Mouse (Mus musculus) CH12.LX (cell line): ENCODE measurements around the gene Ttf1. TPM values are rescaled to one million over a fixed set of nuclear protein-coding genes. Genes with fewer than 3 reads are reported as not detected.
"Not testable (repeated sequence)": the region's sequence is repeated elsewhere in the genome, so short reads cannot be mapped to it uniquely, and the experiment has no call there.

Experiments
- DNase-seq: peaks from one replicate; pipeline ENCODE4 v3.0.0-alpha.2; 2013; ENCODE audit errors: extremely low read depth
- H3K27ac ChIP-seq: 2 replicates; pipeline ENCODE4 v1.5.1; 2012; ENCODE audit warnings: low read depth, mild to moderate bottlenecking, control low read depth, moderate library complexity; ENCODE audit not compliant: insufficient read depth
- H3K27me3 ChIP-seq: replicated peaks from 2 replicates; pipeline ENCODE3; 2012; ENCODE audit warnings: inconsistent platforms
- H3K36me3 ChIP-seq, 2 experiments: replicated peaks in 1 of 2; 2 replicates each; pipeline versions ENCODE3 to v1.6.1; 2012; ENCODE audit warnings: inconsistent platforms in 1 of 2, low read length in 1 of 2, mild to moderate bottlenecking in 1 of 2, mixed read lengths in 1 of 2, moderate library complexity in 1 of 2; ENCODE audit not compliant: control insufficient read depth in 1 of 2, insufficient read depth in 1 of 2
- H3K4me1 ChIP-seq, 2 experiments: 2 replicates each; pipeline ENCODE4 v1.6.1; 2012; ENCODE audit warnings: inconsistent platforms in 1 of 2, moderate library complexity in 1 of 2; ENCODE audit not compliant: insufficient read depth in 2 of 2, control insufficient read depth in 1 of 2
- H3K4me2 ChIP-seq: 2 replicates; pipeline ENCODE4 v1.6.1; 2012; ENCODE audit warnings: low read depth, mild to moderate bottlenecking, control low read depth; ENCODE audit not compliant: poor library complexity, insufficient read depth, severe bottlenecking
- H3K4me3 ChIP-seq, 3 experiments: fragments of 150-350 bp in 1 of 3; sonication (generic) in 1 of 3; replicated peaks in 1 of 3; 2 replicates each; pipeline versions ENCODE3 to v1.5.1; 2011 to 2012; ENCODE audit warnings: low read depth in 2 of 3, low read length in 2 of 3, mild to moderate bottlenecking in 2 of 3, moderate library complexity in 2 of 3, control low read depth in 1 of 3, improper control_type of control experiment in 1 of 3, inconsistent platforms in 1 of 3, mixed read lengths in 1 of 3; ENCODE audit not compliant: poor library complexity in 1 of 3
- H3K79me2 ChIP-seq: replicated peaks from 2 replicates; pipeline ENCODE4 v1.6.1; 2012; ENCODE audit warnings: mild to moderate bottlenecking, moderate library complexity; ENCODE audit not compliant: control insufficient read depth, poor library complexity, insufficient read depth, severe bottlenecking; ENCODE audit errors: extremely low read depth
- H3K9ac ChIP-seq: 2 replicates; pipeline ENCODE4 v1.6.1; 2012; ENCODE audit warnings: low read depth, mild to moderate bottlenecking, control low read depth, moderate library complexity; ENCODE audit not compliant: insufficient read depth
- H3K9me3 ChIP-seq: replicated peaks from 2 replicates; pipeline ENCODE3; 2012; ENCODE audit warnings: low read length, inconsistent platforms, mixed read lengths
- ELF1 ChIP-seq: IDR thresholded peaks from 2 replicates; pipeline ENCODE4 v1.6.1; 2014; ENCODE audit warnings: low read depth, mild to moderate bottlenecking, inconsistent platforms, low read length, improper control_type of control experiment
- EP300 ChIP-seq: IDR thresholded peaks from 2 replicates; pipeline ENCODE4 v1.6.1; 2011; ENCODE audit warnings: low read length, improper control_type of control experiment
- KAT2A ChIP-seq: IDR thresholded peaks from 2 replicates; pipeline ENCODE4 v1.6.1; 2012; ENCODE audit warnings: low read length, improper control_type of control experiment, inconsistent platforms; ENCODE audit not compliant: insufficient replicate concordance
- MAFK ChIP-seq: IDR thresholded peaks from 2 replicates; pipeline ENCODE4 v1.6.1; 2011; ENCODE audit warnings: low read length, improper control_type of control experiment; ENCODE audit not compliant: insufficient replicate concordance
- MAX ChIP-seq: IDR thresholded peaks from 2 replicates; pipeline ENCODE4 v1.6.1; 2011; ENCODE audit warnings: low read length, improper control_type of control experiment
- MXI1 ChIP-seq: IDR thresholded peaks from 2 replicates; pipeline ENCODE4 v1.6.1; 2011; ENCODE audit warnings: mild to moderate bottlenecking, low read depth, low read length, improper control_type of control experiment
- NELFE ChIP-seq: IDR thresholded peaks from 2 replicates; pipeline ENCODE4 v1.6.1; 2011; ENCODE audit warnings: low read depth, low read length, improper control_type of control experiment
- POLR2A ChIP-seq: IDR thresholded peaks from 2 replicates; pipeline ENCODE4 v1.6.1; 2011; ENCODE audit warnings: low read depth, mild to moderate bottlenecking, improper control_type of control experiment, low read length
- POLR2AphosphoS2 ChIP-seq: IDR thresholded peaks from 2 replicates; pipeline ENCODE4 v1.6.1; 2011; ENCODE audit warnings: low read depth, low read length, improper control_type of control experiment
- SIN3A ChIP-seq: IDR thresholded peaks from 2 replicates; pipeline ENCODE4 v1.6.1; 2012; ENCODE audit warnings: low read length, improper control_type of control experiment, inconsistent platforms
- SMC3 ChIP-seq: IDR thresholded peaks from 2 replicates; pipeline ENCODE4 v1.6.1; 2011; ENCODE audit warnings: low read depth, low read length, improper control_type of control experiment
- USF1 ChIP-seq: IDR thresholded peaks from 2 replicates; pipeline ENCODE4 v1.6.1; 2014; ENCODE audit warnings: low read depth, mild to moderate bottlenecking, inconsistent platforms, low read length, improper control_type of control experiment
- ZMIZ1 ChIP-seq: IDR thresholded peaks from 2 replicates; pipeline ENCODE4 v1.6.1; 2012; ENCODE audit warnings: low read depth, mild to moderate bottlenecking, inconsistent platforms, low read length, improper control_type of control experiment
- ZNF384 ChIP-seq: IDR thresholded peaks from 2 replicates; pipeline ENCODE4 v1.6.1; 2012; ENCODE audit warnings: low read depth, low read length, improper control_type of control experiment, inconsistent platforms
- dilution Hi-C: fragments of 300-500 bp; cut with MboI; formaldehyde crosslinking; loops from 2 replicates; pipeline ENCODE4 v1.14.3; 2020; ENCODE audit warnings: low sequenced_read_pairs; ENCODE audit not compliant: extremely low pct_unique_long_range_greater_than_20kb, extremely low pct_ligation_motif_present
- in situ Hi-C: fragments of 300-500 bp; cut with MboI; formaldehyde crosslinking; loops from 3 replicates; pipeline ENCODE4 v1.14.3; 2019; ENCODE audit warnings: low sequenced_read_pairs, low pct_ligation_motif_present, low pct_unique_long_range_greater_than_20kb, mixed read lengths
- polyA plus RNA-seq: library from polyadenylated mRNA; unstranded; fragments of >175 nt; gene quantifications from 2 replicates; pipeline ENCODE4 v1.2.1, GENCODE M21; 2012; ENCODE audit warnings: low read depth; ENCODE audit not compliant: insufficient read length
- total RNA-seq, 2 experiments: library from RNA; depleted of rRNA; stranded (reverse); fragments of 300-350 nt in 1 of 2; fragments of >200 nt in 1 of 2; gene quantifications; 2 replicates each; pipeline ENCODE4 v1.2.3; 2012 to 2014

Ttf1 gene
- total and polyA plus RNA-seq, 3 experiments: 9.5 to 11.7 (median 10.9) TPM

GRCm38 (mm10) chr2:29097465-29097864 lies 37.4 kb downstream of the Ttf1 start:
- H3K9ac ChIP-seq: no peak overlapping the region
- H3K27me3 ChIP-seq: no peaks in the 10 kb centered on the region
- DNase-seq: no peak
- H3K4me3 ChIP-seq: no peak overlapping the region
- H3K9me3 ChIP-seq: no peaks in the 10 kb centered on the region
- H3K4me2 ChIP-seq: no peak overlapping the region
- H3K27ac ChIP-seq: no peak overlapping the region
- in situ Hi-C loops (no loop called here), dilution Hi-C loops (no loop called here)
- H3K36me3 ChIP-seq: no peaks in the 10 kb centered on the region
- no peaks in the 10 kb centered on the region for H3K79me2 ChIP-seq
- H3K4me1 ChIP-seq: peaks cover 0 to 14% of the 10 kb centered on the region in 2 experiments; a peak in 2 of 4 replicates
- TF ChIP-seq EP300 (no peak), POLR2A (no peak), ZNF384 (no peak), SIN3A (no peak), ZMIZ1 (no peak)

GRCm38 (mm10) chr2:29097955-29098354 lies 37.9 kb downstream of the Ttf1 start:
- peak; percentile 25; the same call in 1 of the 2 replicates for TF ChIP-seq MAFK
- H3K27me3 ChIP-seq, H3K9me3 ChIP-seq, dilution Hi-C loops, in situ Hi-C loops, H3K27ac ChIP-seq, H3K4me2 ChIP-seq, DNase-seq, H3K4me3 ChIP-seq, H3K36me3 ChIP-seq, H3K79me2 ChIP-seq, H3K9ac ChIP-seq: not testable (repeated sequence)
- H3K4me1 ChIP-seq: peaks cover 0 to 14% of the 10 kb centered on the region in 2 experiments; a peak in 2 of 4 replicates

- TF ChIP-seq NELFE (no peak), MAX (no peak), POLR2AphosphoS2 (no peak), SMC3 (no peak), USF1 (no peak), KAT2A (no peak), MXI1 (no peak), SIN3A (no peak), ZMIZ1 (no peak), POLR2A (no peak), ELF1 (no peak)
- no peaks in the 10 kb centered on the region for H3K36me3 ChIP-seq
- no peak overlapping the region for H3K27ac ChIP-seq
- H3K4me1 ChIP-seq: peaks cover 0 to 14% of the 10 kb centered on the region in 2 experiments; a peak in 2 of 4 replicates
- in situ Hi-C loops (no loop called here), dilution Hi-C loops (no loop called here)
- no peak overlapping the region for H3K4me3 ChIP-seq
- H3K27me3 ChIP-seq: no peaks in the 10 kb centered on the region
- H3K9me3 ChIP-seq: no peaks in the 10 kb centered on the region
- no peak for DNase-seq
- H3K4me2 ChIP-seq: no peak overlapping the region
- no peaks in the 10 kb centered on the region for H3K79me2 ChIP-seq
- no peak overlapping the region for H3K9ac ChIP-seq
Measured at GRCm38 (mm10) chr2:29098786-29099185, 38.7 kb downstream of the Ttf1 start.
